Mouse (Mus musculus) midbrain, embryonic 12.5 days (tissue): ENCODE results near the gene Gdpd5. TPM values are rescaled to one million over a fixed set of nuclear protein-coding genes. Genes with fewer than 3 reads are reported as not detected.

Experiments
- ATAC-seq: fragments of 200-750 bp; cut with Nextera tagmentation; 2 replicates; pipeline ENCODE4 v1.8.0; 2017; ENCODE audit warnings: low read depth, moderate TSS enrichment, moderate library complexity; ENCODE audit not compliant: low FRiP score
- H3K27ac ChIP-seq: fragments of 300-500 bp; sonication (generic); replicated peaks from 2 replicates; pipeline ENCODE4 v1.5.1; 2016; ENCODE audit warnings: mild to moderate bottlenecking
- H3K27me3 ChIP-seq: fragments of 300-500 bp; sonication (generic); 2 replicates; pipeline ENCODE4 v1.6.1; 2016; ENCODE audit warnings: mild to moderate bottlenecking
- H3K36me3 ChIP-seq: fragments of 300-500 bp; sonication (generic); 2 replicates; pipeline ENCODE4 v1.6.1; 2016
- H3K4me1 ChIP-seq: fragments of 300-500 bp; sonication (generic); 2 replicates; pipeline ENCODE4 v1.6.1; 2016
- H3K4me2 ChIP-seq: fragments of 300-500 bp; sonication (generic); replicated peaks from 2 replicates; pipeline ENCODE4 v1.6.1; 2016; ENCODE audit warnings: mild to moderate bottlenecking, moderate library complexity
- H3K4me3 ChIP-seq: fragments of 300-500 bp; sonication (generic); 2 replicates; pipeline ENCODE4 v1.5.1; 2016; ENCODE audit warnings: mild to moderate bottlenecking
- H3K9ac ChIP-seq: fragments of 300-500 bp; sonication (generic); replicated peaks from 2 replicates; pipeline ENCODE4 v1.6.1; 2016; ENCODE audit warnings: mild to moderate bottlenecking, moderate library complexity
- H3K9me3 ChIP-seq: fragments of 300-500 bp; sonication (generic); 2 replicates; pipeline ENCODE4 v1.6.1; 2016; ENCODE audit warnings: mild to moderate bottlenecking
- WGBS: fragments of 180-500 bp; shearing (Covaris S2); methylation state at CpG from one replicate; pipeline ENCODE4 v1.1.7; 2016; 5-methylcytosine and 5-hydroxymethylcytosine counted together
- polyA plus RNA-seq: library from polyadenylated mRNA; unstranded; fragments of >200 nt; fragmentation: Nextera tagmentation; extraction: Ambion mirVana; gene quantifications from 2 replicates; pipeline ENCODE4 v1.2.1, GENCODE M21; 2016

Gene Gdpd5
- polyA plus RNA-seq, 1 experiment from 2014 or later = 32.7 TPM

DNA sequence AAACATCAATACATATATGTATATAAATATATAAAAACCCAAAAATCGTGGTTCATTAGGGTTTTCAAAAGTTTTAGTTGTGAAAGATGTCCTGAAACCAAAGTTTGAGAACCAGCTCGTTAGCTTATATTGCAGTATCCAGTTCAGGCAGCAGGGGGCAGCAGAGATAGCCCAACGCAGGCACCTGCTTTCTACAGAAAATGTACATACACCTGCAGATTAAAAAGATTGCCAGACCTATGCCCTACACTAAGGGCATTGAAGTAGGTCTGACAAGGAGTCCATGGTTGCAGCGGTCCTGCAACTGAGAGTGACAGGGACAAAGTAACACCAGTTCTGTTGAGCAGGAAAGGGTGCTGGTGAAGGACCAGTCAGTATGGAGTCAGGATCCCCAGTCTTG is 5.8 kb upstream of the Gdpd5 start:
- no peaks in the 10 kb centered on the region for H3K9me3 ChIP-seq
- no peak overlapping the region for H3K27ac ChIP-seq
- WGBS = 5% methylated on average over 4 of the region's 4 CpGs
- peaks cover 9% of the 10 kb centered on the region for H3K4me1 ChIP-seq
- peaks cover 4% of the 10 kb centered on the region; the same call in 1 of the 2 replicates for H3K27me3 ChIP-seq
- no peak for ATAC-seq
- no peak overlapping the region for H3K4me3 ChIP-seq
- no peaks in the 10 kb centered on the region for H3K36me3 ChIP-seq
- no peak overlapping the region for H3K9ac ChIP-seq
- H3K4me2 ChIP-seq = no peak overlapping the region

DNA sequence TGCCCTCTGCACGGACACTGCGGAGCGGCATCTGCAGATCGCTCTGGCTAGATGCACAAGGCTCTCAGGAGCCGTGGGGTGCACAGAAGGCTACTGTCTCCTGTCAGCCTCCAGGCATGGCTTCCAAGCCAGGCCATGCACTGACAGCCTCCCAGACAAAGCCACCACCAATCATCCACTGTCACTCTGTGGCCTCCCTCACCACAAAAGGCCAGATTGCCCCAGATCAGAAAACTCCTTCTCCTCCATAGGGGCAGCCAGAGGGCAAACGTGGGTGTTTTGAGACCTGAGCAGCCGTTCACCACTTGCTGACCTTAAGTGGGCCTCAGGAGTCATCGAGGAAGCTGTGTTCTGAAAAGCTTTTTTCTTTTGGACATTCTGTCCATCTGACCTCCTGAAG is 2.3 kb upstream of the Gdpd5 start:
- Histone ChIP-seq H3K4me3 (no peak overlapping the region), H3K4me2 (no peak overlapping the region), H3K27me3 (peaks cover 17% of the 10 kb centered on the region), H3K9me3 (no peaks in the 10 kb centered on the region), H3K27ac (no peak overlapping the region), H3K9ac (no peak overlapping the region), H3K4me1 (peaks cover 27% of the 10 kb centered on the region), H3K36me3 (no peaks in the 10 kb centered on the region)
- 78% methylated on average over 8 of the region's 8 CpGs for WGBS
- ATAC-seq = no peak

DNA sequence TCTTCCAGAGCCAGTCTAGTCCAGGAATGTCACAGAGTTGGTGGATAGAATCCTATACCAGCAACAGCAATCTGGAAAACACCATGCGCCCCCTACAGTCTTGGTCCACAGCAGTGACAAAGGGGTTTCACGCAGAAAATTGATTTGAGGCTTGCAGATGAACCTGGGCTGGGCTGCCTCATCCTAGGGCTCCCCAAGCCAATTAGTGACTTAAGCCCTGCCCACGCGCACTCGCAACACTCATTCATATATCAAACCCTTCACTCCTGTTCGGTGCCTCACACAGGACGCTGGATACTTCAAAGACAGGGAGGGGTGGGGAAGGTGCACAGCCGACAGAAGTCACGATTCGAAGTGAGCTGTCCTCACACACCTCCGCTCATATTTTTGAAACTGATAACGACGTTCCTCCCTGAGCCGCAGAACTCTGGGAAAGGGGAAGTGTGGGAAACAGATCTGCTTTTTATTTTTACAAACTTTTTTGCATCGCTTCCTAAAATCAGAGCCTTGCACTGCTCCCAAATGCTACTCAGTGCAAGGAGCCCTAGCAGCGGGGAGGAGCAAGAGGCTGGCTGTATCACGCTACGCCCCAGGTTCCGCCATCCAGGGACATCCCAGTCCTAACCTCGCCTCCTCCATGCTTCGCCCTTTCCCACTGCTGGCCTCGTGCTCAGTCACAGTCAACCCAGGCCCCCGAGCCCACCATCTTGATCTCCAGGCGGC is 562 bp upstream of the Gdpd5 start:
- WGBS = 0% methylated on average over 24 of the region's 24 CpGs
- peak overlapping the region; percentile 89 for H3K4me2 ChIP-seq
- peaks cover 17% of the 10 kb centered on the region for H3K27me3 ChIP-seq
- H3K9ac ChIP-seq = peak overlapping the region; percentile 66
- H3K4me1 ChIP-seq = peaks cover 42% of the 10 kb centered on the region
- peak overlapping the region; percentile 94 for H3K27ac ChIP-seq
- no peaks in the 10 kb centered on the region for H3K36me3 ChIP-seq
- no peaks in the 10 kb centered on the region for H3K9me3 ChIP-seq
- H3K4me3 ChIP-seq = peak overlapping the region; percentile 71
- peak; percentile 61 for ATAC-seq

DNA sequence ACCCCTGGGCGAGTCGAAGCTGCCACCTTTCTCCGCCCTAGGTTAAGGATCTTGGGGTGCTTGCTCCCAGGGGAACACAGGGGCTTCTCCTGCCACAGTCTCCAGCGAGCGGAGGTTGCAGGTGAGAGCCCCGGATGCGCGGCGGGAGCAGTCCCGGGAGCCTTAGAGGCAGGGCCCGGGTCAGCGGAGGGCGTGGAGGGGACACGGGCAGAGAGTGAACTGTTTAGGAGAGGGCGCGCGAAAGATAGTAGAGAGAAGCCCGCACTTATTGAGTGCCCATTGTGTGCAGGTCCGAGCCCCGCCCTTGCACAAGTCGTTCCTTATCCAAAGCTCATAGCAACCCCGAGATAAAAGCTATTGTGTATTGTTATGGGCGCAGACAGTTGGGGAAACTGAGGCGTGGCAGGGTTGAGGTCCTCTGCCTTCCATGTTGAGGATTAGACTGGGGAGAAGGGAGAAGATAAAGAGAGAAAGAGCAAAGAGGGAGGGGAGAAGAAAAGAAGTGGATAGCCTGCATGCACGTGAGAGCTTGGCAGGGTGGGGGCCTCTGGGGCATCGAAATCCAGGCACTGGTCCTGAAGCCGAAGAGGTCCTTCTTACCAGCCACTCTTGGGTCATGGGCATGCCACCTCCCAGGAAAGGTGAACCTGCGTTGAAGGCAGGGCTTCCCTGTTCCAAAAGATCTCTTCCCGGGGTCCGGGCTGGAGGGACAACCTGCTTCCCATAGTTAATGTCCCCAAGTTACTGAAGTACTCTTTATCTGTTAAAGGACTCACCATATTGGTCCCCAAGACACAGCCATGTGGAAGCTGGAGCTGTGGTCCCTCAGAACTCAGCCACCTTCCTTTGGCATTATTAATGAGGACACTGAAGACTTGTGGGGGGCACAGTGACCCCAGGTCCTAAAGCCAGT is 1.1 kb downstream of the Gdpd5 start:
- Histone ChIP-seq H3K4me1 (peaks cover 47% of the 10 kb centered on the region), H3K27ac (peak overlapping the region; percentile 94)
- ATAC-seq = no peak

DNA sequence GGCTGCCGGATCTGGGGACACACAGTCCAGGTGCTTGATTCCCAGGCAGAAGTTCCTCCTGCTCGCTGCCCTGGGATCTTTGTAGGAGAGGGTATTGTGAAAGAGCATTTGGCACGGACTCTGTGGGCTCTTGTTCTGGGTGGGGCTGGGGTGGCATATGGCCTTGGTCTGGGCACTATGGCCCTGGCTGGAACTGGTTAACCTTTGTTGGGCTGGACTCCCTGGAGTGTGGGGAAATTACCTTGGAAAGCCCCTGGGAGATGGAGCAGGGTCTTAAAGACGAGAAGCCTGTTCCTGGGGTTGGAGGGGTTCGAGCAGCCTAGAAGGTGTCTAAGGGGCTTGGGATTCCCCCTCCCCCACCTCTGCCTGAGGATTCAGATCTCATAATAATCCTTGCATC is 2.0 kb downstream of the Gdpd5 start:
- Histone ChIP-seq H3K4me3 (peak overlapping the region; percentile 71), H3K27ac (peak overlapping the region; percentile 64; the same call in 1 of the 2 replicates), H3K4me1 (peaks cover 47% of the 10 kb centered on the region), H3K27me3 (peaks cover 17% of the 10 kb centered on the region), H3K9ac (peak overlapping the region; percentile 82), H3K4me2 (peak overlapping the region; percentile 89), H3K36me3 (peaks cover 11% of the 10 kb centered on the region; the same call in 1 of the 2 replicates), H3K9me3 (no peaks in the 10 kb centered on the region)
- WGBS = 61% methylated on average over 5 of the region's 5 CpGs
- no peak for ATAC-seq

More for the DNA sequence above, 1.1 kb downstream of the Gdpd5 start:
- Histone ChIP-seq H3K9me3 (no peaks in the 10 kb centered on the region), H3K36me3 (peaks cover 3% of the 10 kb centered on the region; the same call in 1 of the 2 replicates), H3K27me3 (peaks cover 17% of the 10 kb centered on the region), H3K4me3 (peak overlapping the region; percentile 71), H3K4me2 (peak overlapping the region; percentile 89), H3K9ac (peak overlapping the region; percentile 82)
- 10% methylated on average over 30 of the region's 30 CpGs for WGBS

DNA sequence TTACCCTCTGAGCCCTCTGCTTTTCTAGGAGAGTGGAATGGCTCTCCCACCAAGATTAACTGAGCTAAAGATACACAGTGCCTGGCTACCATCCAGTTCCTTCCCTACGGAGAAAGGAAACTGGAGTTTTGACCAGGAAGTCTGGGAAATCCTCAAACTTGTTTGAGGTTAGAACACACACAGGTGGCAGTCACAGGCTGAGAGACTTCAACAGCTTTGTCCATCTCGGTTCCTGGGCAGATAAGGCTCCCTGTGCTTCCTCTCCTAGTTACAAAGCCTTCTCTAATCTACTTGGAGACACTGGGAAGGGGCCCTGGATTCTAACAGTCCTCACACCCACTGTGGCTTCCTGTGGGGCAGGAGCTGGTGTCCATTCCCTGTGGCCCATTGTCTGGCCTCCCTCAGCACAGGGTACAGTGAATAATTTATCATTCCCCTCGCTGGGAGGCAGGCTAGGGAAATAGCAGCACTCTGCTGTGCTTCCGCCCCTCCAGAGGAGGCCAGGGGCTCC is 2.9 kb downstream of the Gdpd5 start:
- Histone ChIP-seq H3K4me1 (peaks cover 54% of the 10 kb centered on the region), H3K4me2 (peak overlapping the region; percentile 89), H3K4me3 (peak overlapping the region; percentile 71), H3K27me3 (peaks cover 17% of the 10 kb centered on the region), H3K9ac (peak overlapping the region; percentile 82), H3K36me3 (peaks cover 18% of the 10 kb centered on the region), H3K27ac (peak overlapping the region; percentile 64), H3K9me3 (no peaks in the 10 kb centered on the region)
- 29% methylated on average over 4 of the region's 4 CpGs for WGBS
- ATAC-seq = no peak

DNA sequence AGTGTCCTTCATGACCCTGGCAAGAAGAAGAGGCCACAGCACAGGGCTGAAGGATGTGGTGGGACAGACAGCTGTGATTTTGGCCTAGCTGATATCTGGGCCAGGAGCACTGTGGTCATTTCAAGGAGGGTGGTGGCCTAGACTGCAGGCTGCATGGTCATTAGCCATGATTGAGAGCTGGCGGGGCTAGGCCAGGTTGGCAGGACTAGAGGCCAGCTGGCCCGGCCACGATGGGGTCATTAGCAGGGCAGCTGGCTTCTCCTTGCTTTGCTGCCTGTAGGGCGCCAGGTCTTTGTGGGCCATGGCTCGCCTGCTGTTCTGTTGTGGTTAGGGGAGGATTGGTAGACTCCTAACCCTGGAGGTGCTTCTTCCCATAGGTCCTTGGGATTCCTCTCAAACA is 4.8 kb downstream of the Gdpd5 start:
- Histone ChIP-seq H3K4me1 (peaks cover 61% of the 10 kb centered on the region), H3K4me2 (no peak overlapping the region), H3K9me3 (no peaks in the 10 kb centered on the region), H3K27me3 (peaks cover 17% of the 10 kb centered on the region), H3K36me3 (peaks cover 24% of the 10 kb centered on the region), H3K4me3 (no peak overlapping the region), H3K9ac (no peak overlapping the region; the same call in 1 of the 2 replicates), H3K27ac (no peak overlapping the region)
- WGBS = 64% methylated on average over 5 of the region's 5 CpGs
- ATAC-seq = no peak

DNA sequence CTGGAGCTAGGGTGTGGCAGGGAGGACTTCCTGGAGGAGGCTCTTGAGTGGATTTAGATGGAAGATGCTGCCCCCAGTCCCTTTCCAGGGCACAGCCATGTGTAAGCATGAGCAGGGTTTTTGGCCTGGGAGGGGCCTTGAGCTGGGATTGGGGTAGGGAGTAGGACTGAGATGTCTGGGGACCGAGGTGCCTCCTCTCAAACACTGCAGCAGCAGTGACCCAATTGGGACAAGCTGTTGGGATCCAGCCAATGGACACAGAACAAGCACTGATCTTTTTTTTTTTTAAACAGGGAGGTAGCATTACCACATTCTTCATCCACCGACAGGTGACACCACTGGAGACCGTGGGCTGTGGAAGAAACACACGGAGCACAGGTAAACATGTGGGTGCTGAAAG is 5.6 kb downstream of the Gdpd5 start:
- Histone ChIP-seq H3K9ac (no peak overlapping the region), H3K27me3 (peaks cover 16% of the 10 kb centered on the region), H3K4me1 (peaks cover 60% of the 10 kb centered on the region), H3K9me3 (no peaks in the 10 kb centered on the region), H3K27ac (no peak overlapping the region), H3K4me2 (no peak overlapping the region), H3K4me3 (no peak overlapping the region), H3K36me3 (peaks cover 29% of the 10 kb centered on the region)
- ATAC-seq = no peak
- WGBS = 89% methylated on average over 4 of the region's 4 CpGs

DNA sequence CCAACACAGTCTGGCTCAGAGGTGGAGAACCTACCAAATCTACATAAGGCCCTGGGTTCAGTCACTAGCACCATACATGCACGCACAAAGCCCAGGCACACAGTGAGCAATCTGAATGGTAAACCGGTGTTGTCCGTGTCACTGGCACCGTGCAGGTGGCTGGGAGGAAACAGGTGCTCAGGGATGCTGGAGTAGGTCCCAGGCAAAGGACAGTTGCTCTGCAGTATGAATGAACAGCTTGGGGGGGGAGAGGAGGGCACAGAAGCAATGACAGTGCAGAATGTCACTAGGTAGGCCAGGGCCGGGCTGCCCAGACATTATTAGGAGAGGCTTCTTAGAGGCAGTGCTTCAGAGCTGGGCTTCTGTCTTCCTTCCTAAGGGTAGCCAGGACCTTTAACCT is 6.1 kb downstream of the Gdpd5 start:
- Histone ChIP-seq H3K4me1 (peaks cover 55% of the 10 kb centered on the region), H3K27ac (no peak overlapping the region)

DNA sequence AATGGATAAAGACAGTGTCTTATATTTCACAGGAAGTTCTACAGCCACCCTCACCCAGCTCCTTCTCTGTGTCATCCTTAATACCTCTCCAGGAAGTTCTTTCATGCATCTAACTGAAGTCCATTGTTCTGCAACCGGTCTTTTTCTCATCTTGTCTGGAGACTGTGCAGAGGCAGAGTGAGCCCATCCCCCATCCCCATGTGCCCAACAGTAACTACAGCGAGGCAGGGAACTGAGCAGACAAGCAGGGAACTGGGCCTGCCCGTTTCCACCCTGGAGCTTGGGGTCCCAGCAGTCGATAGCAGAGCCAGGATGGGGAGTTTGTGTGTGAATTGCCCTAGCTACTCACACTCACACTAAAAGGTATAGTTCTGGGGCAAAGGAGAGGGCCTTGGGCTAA is 9.3 kb downstream of the Gdpd5 start:
- ATAC-seq = no peak
- WGBS = 28% methylated on average over 4 of the region's 4 CpGs
- Histone ChIP-seq H3K27ac (0 out of 2 replicates have a peak overlapping the region, but pooled peaks have one; percentile 15), H3K27me3 (no peaks in the 10 kb centered on the region), H3K4me1 (peaks cover 30% of the 10 kb centered on the region), H3K4me3 (no peak overlapping the region), H3K4me2 (no peak overlapping the region), H3K36me3 (peaks cover 52% of the 10 kb centered on the region), H3K9ac (no peak overlapping the region), H3K9me3 (no peaks in the 10 kb centered on the region)

More for the DNA sequence above, 6.1 kb downstream of the Gdpd5 start:
- Histone ChIP-seq H3K4me2 (no peak overlapping the region), H3K27me3 (peaks cover 11% of the 10 kb centered on the region), H3K9me3 (no peaks in the 10 kb centered on the region), H3K36me3 (peaks cover 35% of the 10 kb centered on the region), H3K4me3 (no peak overlapping the region), H3K9ac (no peak overlapping the region)
- 90% methylated on average over 5 of the region's 5 CpGs for WGBS
- ATAC-seq = no peak

DNA sequence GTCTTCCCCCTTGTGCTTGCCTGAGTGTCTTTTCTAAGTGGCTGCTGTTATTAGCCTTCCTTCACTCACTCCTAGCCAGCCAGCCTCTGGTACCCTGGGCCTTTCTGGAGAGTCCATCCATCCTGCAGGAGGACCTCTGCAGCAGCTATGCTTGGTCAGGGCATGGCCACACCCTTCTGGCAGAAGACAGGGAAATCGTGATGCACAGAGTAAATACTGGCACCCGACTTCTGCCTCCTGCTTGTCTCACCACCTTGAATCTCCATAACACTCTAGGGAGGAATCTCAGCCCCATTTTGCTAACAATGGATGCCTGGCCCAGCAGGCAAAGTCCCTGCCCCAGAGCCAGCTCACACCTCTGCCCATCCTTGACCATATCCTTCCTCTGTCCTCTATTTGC is 11.5 kb downstream of the Gdpd5 start:
- Histone ChIP-seq H3K4me1 (peaks cover 45% of the 10 kb centered on the region), H3K36me3 (peaks cover 46% of the 10 kb centered on the region), H3K9ac (0 out of 2 replicates have a peak overlapping the region, but pooled peaks have one; percentile 2), H3K9me3 (no peaks in the 10 kb centered on the region), H3K4me2 (no peak overlapping the region), H3K27me3 (no peaks in the 10 kb centered on the region), H3K4me3 (no peak overlapping the region), H3K27ac (no peak overlapping the region)
- no peak for ATAC-seq
- 89% methylated on average over 2 of the region's 2 CpGs for WGBS
